Mouse (Mus musculus): ENCODE results near the gene D10Jhu81e. TPM values are rescaled to one million over a fixed set of nuclear protein-coding genes. Genes with fewer than 3 reads are reported as not detected.
A peak's percentile ranks its signal among the peaks of the same experiment; 100 is the strongest.

D10Jhu81e gene
- polyA plus RNA-seq, 3 experiments from 2014 or later, result 7.9 to 44.8 (median 39.6) TPM

- ATAC-seq, result no peak
These were observed 6.3 kb downstream of the D10Jhu81e start for GRCm38 (mm10) chr10:78163241-78163640.

- no peak for ATAC-seq
These were observed 6.9 kb downstream of the D10Jhu81e start for GRCm38 (mm10) chr10:78162646-78163045.

DNA sequence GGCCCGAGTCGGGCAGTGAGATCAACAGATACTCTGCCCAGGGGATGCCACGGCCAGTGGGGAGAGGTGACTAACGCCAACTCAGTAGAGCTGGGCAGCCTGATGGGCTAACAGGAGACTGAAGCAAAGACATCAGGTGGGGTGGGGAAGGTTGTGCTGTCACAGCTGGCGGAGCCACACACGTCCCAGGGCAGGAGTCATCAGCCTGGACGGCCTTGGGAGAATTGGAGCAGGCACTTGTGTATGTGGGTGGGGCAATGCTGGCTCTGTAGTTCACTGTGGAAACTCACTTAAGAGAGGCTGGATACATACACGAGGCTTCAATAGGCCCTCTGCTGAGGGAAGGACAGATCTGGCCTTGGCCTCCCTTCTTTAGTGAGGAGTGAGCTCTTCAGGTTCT is 8.5 kb downstream of the D10Jhu81e start:
- peak; percentile 0 for ATAC-seq

- peak; percentile 77 for ATAC-seq
These were observed 9.1 kb downstream of the D10Jhu81e start for GRCm38 (mm10) chr10:78160369-78161095.

GRCm38 (mm10) chr10:78159906-78160305 is 9.7 kb downstream of the D10Jhu81e start:
- peak; percentile 57 for ATAC-seq

- peak; percentile 45 for ATAC-seq
These were observed 10.2 kb downstream of the D10Jhu81e start for GRCm38 (mm10) chr10:78159252-78159878.

DNA sequence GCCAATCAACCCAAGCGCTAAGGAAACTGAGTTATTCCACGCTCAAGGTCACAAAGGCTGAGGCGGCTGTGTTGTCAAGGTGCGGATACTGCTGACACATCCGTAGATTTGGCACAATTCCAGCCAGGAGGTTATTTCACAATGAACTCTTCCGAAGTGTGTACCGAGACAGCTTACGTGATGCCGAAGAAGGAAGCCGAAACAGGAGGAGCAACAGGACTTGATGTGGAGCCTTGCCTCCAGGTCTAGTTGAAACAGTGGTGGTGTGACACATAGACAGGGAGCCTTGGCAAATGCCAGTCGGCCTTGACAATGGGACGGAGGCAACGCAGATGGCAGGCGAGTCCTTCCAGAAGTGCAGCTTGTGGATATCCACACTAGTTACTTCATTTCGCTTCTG is 11.5 kb downstream of the D10Jhu81e start:
- no peak for ATAC-seq

GRCm38 (mm10) chr10:78156926-78157325 is 12.7 kb downstream of the D10Jhu81e start:
- ATAC-seq, result no peak

DNA sequence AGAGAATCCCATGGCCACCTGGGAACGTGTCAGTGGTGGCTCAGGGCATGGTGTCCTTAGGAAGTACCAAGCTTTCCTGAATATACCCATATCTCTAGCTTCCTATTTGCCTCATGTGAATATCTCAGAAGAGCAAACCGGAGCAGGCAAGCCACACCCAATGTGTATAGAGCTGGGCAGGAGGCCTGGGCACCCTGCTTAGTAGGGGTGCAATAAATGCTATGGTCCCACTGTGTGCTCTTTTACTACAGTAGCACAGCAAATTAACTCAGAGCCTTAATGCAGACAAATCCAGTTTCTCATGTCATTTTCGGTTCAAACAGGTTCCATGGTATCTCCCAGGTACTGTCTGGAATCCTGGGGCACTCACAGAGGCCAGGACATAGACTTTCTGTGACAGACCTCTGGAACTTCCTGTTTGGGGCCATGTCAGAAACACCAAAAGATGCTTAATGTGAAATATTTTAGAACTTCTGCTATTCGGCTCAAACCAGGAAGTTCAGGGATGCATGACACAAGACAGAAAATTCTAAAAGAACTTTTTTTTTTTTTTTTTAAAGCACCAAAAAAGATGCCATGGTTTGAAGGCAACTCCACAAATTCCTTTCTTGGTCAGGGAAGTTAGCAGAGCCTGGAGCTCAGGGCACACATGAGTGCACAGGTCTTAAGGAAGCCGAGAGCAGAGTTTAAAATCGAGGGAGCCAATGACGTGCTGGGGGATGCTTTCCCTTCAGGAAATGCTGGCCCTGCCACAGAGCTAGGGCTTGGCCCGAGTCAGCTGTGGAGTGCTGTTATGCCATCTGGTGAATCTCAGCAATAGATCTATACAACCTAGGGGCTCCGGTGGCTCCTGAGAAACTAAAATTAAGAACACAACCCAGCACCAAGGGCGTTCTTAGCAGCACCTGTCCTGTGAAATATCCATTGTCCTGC is 20.5 kb downstream of the D10Jhu81e start:
- no peak for ATAC-seq

DNA sequence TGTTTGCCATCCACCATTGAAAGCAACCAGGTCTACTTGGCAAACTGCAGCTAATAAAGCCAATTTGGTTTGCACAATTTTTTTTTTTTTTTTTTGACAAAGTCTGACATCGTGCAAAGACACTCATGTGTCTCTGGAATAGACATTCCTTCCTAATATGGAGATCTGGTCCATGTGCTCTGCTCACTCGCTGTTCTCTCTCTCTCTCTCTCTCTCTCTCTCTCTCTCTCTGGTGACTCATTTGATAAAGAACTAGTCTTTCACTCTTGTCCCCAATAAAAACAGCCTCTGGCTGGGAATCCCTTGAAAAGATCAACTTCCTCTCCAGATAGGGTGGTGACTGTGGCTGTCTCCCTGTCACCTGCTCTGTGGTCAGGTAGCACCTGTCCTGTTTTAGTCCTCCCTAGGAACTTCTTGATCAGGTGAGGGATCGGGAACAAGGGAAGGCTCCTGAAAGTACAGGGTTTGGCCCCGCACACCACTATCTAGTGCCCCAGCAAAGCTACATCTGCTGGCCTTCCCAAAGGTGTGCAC is 21.6 kb downstream of the D10Jhu81e start:
- no peak for ATAC-seq

- ATAC-seq, result no peak
These were observed 25.7 kb downstream of the D10Jhu81e start for GRCm38 (mm10) chr10:78143727-78144505.

GRCm38 (mm10) chr10:78140843-78141242 is 28.7 kb downstream of the D10Jhu81e start:
- ATAC-seq, result no peak

GRCm38 (mm10) chr10:78140251-78140600 is 29.4 kb downstream of the D10Jhu81e start:
- no peak for ATAC-seq

GRCm38 (mm10) chr10:78139572-78140250 is 29.9 kb downstream of the D10Jhu81e start:
- no peak for ATAC-seq

DNA sequence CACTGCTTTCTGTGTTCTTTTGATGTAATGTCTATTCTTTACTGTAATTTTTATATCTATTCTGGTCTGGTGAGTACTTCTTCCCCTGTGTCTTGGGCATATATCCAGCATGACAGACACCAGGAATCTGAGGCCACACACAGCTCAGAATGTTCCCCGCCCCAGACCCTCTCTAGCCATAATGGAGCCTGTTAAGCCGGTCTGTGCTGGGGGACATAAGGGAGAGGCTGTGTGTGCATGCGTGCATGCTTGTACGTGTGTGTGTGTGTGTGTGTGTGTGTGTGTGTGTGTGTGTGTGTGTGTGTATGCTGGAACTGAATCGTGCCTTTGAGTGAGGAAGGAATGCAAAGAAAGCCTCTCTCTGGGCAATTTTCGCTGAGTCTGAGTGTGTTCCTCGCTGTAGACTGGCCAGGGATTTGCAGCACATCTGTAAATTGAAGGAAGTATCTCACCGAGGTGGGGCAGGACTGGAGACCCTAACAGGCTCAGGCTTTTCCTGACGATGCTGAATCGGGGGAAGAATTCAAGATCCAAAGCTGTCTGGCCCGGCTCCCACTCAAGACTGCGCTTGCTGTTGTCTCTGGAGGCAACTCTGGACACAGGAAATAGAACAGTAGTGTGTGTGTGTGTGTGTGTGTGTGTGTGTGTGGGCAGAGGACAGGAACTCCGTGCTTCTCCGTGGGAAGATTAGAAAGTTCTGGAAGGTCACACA is 30.6 kb downstream of the D10Jhu81e start:
- no peak for ATAC-seq

GRCm38 (mm10) chr10:78137191-78137590 is 32.4 kb downstream of the D10Jhu81e start:
- ATAC-seq, result no peak

- ATAC-seq, result no peak
These were observed 33.6 kb downstream of the D10Jhu81e start for GRCm38 (mm10) chr10:78135947-78136346.

DNA sequence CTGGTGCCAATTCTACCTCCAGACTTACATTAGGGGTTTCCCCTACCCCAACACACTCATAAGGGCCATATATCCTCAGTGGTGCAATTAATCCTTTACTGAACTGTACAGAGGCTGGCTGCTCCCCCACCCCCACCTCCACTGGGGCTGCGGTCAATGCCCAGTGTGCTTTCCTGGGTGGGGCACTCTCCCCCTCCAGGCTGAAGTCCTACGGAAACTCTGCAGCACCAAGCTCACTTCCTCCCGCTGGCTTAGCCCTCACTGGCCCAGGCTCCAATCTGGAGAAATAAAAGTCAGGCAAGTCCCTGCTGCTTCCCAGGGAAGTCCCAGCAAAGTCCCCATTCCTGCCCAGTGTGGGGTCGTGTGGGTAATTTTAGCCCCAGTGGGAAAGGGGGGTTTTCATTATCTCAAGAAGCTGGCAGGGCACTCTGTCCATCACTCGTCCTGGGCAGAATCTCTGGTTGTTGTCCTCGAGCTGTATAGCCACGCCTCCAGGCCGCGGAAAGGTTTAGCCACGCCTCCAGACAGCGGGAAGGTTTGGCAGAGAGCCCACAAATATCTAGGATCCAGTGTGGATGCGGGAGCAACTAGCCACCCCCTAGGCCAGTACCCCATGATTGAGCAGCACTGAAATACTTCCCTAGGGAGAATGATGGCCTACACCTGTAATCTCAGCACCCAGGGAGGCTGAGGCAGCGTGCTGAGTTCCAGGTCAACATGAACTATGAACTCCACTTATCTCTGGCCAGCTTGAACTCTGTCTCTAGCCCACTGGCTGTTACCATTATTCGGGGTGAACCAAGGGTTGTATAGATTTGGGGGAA is 34.4 kb downstream of the D10Jhu81e start:
- ATAC-seq, result peak; percentile 84

DNA sequence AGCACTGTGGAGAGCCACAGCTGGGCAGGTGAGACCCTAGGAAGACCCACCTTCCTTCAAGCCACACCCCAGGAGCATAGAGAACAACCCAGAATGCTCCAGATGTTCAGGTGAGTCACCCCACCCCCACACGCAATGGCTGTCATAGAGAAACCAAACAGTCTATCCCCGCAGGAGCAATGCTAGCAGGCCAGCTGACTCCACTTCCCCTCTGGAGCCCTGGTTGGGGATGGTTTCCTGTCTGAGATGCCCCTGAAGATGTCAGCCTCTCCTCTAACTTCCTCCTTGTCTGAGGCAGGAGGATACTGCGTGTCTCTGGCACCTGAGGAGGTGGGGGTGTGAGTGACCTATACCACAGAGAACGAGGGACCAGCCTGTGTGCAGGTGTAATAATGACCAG is 35.2 kb downstream of the D10Jhu81e start:
- ATAC-seq, result peak; percentile 72

DNA sequence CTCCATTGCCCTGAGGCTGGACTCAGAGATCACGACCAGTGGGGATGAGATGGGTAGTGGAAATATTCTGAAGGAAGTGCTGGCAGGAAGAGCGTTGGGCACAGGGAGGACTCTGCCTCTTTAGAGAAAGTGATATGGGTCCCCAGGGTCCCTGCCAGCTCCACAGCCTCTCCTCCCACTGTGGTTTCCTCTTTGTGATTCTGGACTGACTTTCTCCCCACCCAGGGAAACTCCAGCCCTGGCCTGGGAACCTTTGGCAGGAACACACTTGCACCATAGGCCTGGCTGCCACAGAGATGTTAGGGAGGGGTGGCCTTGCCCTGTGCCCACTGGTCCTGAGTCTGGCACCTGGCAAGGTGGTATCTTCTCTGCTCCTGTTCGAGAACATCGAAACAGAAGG is 39.6 kb downstream of the D10Jhu81e start:
- no peak for ATAC-seq

All from inflammation-experienced regulatory T-cells, adult 6 months (primary cell).